Mouse (Mus musculus) MEL (cell line): ENCODE data around the gene Zfp819. TPM values are rescaled to one million over a fixed set of nuclear protein-coding genes. Genes with fewer than 3 reads are reported as not detected.

Source experiments
- DNase-seq: peaks from one replicate; pipeline ENCODE4 v3.0.0; 2011; ENCODE audit warnings: low read depth, low spot score
- H3K27ac ChIP-seq: 2 replicates; pipeline ENCODE4 v1.5.1; 2012; ENCODE audit warnings: low read depth, mild to moderate bottlenecking, control low read depth, low read length, moderate library complexity; ENCODE audit not compliant: control insufficient read depth
- H3K27me3 ChIP-seq, 2 experiments: fragments of 150-350 bp in 1 of 2; sonication (generic) in 1 of 2; 2 replicates each; pipeline ENCODE4 v1.6.1; 2012; ENCODE audit warnings: low read length in 2 of 2, mild to moderate bottlenecking in 2 of 2, improper control_type of control experiment in 1 of 2, moderate library complexity in 1 of 2; ENCODE audit not compliant: insufficient read depth in 2 of 2, control insufficient read depth in 1 of 2
- H3K36me3 ChIP-seq, 2 experiments: 2 replicates each; pipeline ENCODE4 v1.6.1; 2012 to 2014; ENCODE audit warnings: low read length in 2 of 2, improper control_type of control experiment in 1 of 2, inconsistent platforms in 1 of 2, mild to moderate bottlenecking in 1 of 2; ENCODE audit not compliant: insufficient read depth in 2 of 2, control insufficient read depth in 1 of 2
- H3K4me1 ChIP-seq, 2 experiments: fragments of 150-350 bp in 1 of 2; sonication (generic) in 1 of 2; 2 replicates each; pipeline ENCODE4 v1.6.1; 2012; ENCODE audit warnings: low read length in 2 of 2, improper control_type of control experiment in 1 of 2, mild to moderate bottlenecking in 1 of 2; ENCODE audit not compliant: insufficient read depth in 2 of 2, control insufficient read depth in 1 of 2
- H3K4me3 ChIP-seq, 2 experiments: fragments of 150-350 bp in 1 of 2; sonication (generic) in 1 of 2; 2 replicates each; pipeline ENCODE4 v1.5.1; 2012; ENCODE audit warnings: low read depth in 2 of 2, low read length in 2 of 2, mild to moderate bottlenecking in 2 of 2, moderate library complexity in 2 of 2, control low read depth in 1 of 2, improper control_type of control experiment in 1 of 2; ENCODE audit not compliant: control insufficient read depth in 1 of 2, insufficient read depth in 1 of 2
- H3K79me2 ChIP-seq: 2 replicates; pipeline ENCODE4 v1.6.1; 2012; ENCODE audit warnings: mild to moderate bottlenecking, low read length, moderate library complexity; ENCODE audit not compliant: control insufficient read depth, poor library complexity, insufficient read depth
- H3K9ac ChIP-seq: 2 replicates; pipeline ENCODE4 v1.6.1; 2012; ENCODE audit warnings: low read depth, mild to moderate bottlenecking, control low read depth, low read length, moderate library complexity; ENCODE audit not compliant: control insufficient read depth, poor library complexity, severe bottlenecking
- H3K9me3 ChIP-seq: fragments of 150-350 bp; sonication (generic); replicated peaks from 2 replicates; pipeline ENCODE4 v1.6.1; 2012; ENCODE audit warnings: mild to moderate bottlenecking, low read length, improper control_type of control experiment, moderate library complexity; ENCODE audit not compliant: insufficient read depth
- BHLHE40 ChIP-seq: IDR thresholded peaks from 2 replicates; pipeline ENCODE4 v1.6.1; 2012; ENCODE audit warnings: low read depth, mild to moderate bottlenecking, inconsistent platforms, low read length, improper control_type of control experiment, borderline replicate concordance
- CHD1 ChIP-seq: IDR thresholded peaks from 2 replicates; pipeline ENCODE4 v1.6.1; 2012; ENCODE audit warnings: low read depth, mild to moderate bottlenecking, inconsistent platforms, low read length, improper control_type of control experiment
- CTCF ChIP-seq, 3 experiments: IDR thresholded peaks in 2 of 3; conservative IDR thresholded peaks in 1 of 3; 2 replicates each; pipeline ENCODE4 v1.5.1; 2011 to 2012; ENCODE audit warnings: low read length in 3 of 3, low read depth in 2 of 3, mild to moderate bottlenecking in 2 of 3, improper control_type of control experiment in 1 of 3, inconsistent platforms in 1 of 3, mixed read lengths in 1 of 3, moderate library complexity in 1 of 3; ENCODE audit not compliant: control insufficient read depth in 1 of 3, insufficient read depth in 1 of 3, poor library complexity in 1 of 3, severe bottlenecking in 1 of 3
- E2F4 ChIP-seq: IDR thresholded peaks from 2 replicates; pipeline ENCODE4 v1.6.1; 2011; ENCODE audit warnings: low read depth, low read length, improper control_type of control experiment, borderline replicate concordance
- EP300 ChIP-seq, 2 experiments: IDR thresholded peaks; 2 replicates each; pipeline ENCODE4 v1.6.1; 2011; ENCODE audit warnings: improper control_type of control experiment in 2 of 2, low read length in 2 of 2, low read depth in 1 of 2, mild to moderate bottlenecking in 1 of 2
- GABPA ChIP-seq: IDR thresholded peaks from 2 replicates; pipeline ENCODE4 v1.6.1; 2012; ENCODE audit warnings: low read depth, mild to moderate bottlenecking, inconsistent platforms, low read length, improper control_type of control experiment, moderate library complexity
- JUND ChIP-seq: IDR thresholded peaks from 2 replicates; pipeline ENCODE4 v1.6.1; 2011; ENCODE audit warnings: low read depth, mild to moderate bottlenecking, improper control_type of control experiment, low read length
- KAT2A ChIP-seq: conservative IDR thresholded peaks from 2 replicates; pipeline ENCODE4 v1.6.1; 2012; ENCODE audit warnings: low read depth, low read length, improper control_type of control experiment, inconsistent platforms
- MAFK ChIP-seq: IDR thresholded peaks from 2 replicates; pipeline ENCODE4 v1.6.1; 2011; ENCODE audit warnings: low read depth, mild to moderate bottlenecking, low read length, improper control_type of control experiment, borderline replicate concordance
- MAX ChIP-seq: IDR thresholded peaks from 2 replicates; pipeline ENCODE4 v1.6.1; 2011; ENCODE audit warnings: low read length, improper control_type of control experiment
- MEF2A ChIP-seq: IDR thresholded peaks from 2 replicates; pipeline ENCODE4 v1.6.1; 2014; ENCODE audit warnings: low read depth, mild to moderate bottlenecking, inconsistent platforms, low read length, improper control_type of control experiment; ENCODE audit not compliant: poor library complexity, insufficient replicate concordance, severe bottlenecking; ENCODE audit errors: extremely low read depth
- MYB ChIP-seq: IDR thresholded peaks from 2 replicates; pipeline ENCODE4 v1.6.1; 2011; ENCODE audit warnings: mild to moderate bottlenecking, low read depth, low read length, improper control_type of control experiment
- MYC ChIP-seq: IDR thresholded peaks from 2 replicates; pipeline ENCODE4 v1.6.1; 2011; ENCODE audit warnings: low read depth, mild to moderate bottlenecking, low read length, improper control_type of control experiment, moderate library complexity
- NELFE ChIP-seq: IDR thresholded peaks from 2 replicates; pipeline ENCODE4 v1.6.1; 2011; ENCODE audit warnings: low read depth, low read length, improper control_type of control experiment
- NRF1 ChIP-seq: IDR thresholded peaks from 2 replicates; pipeline ENCODE4 v1.6.1; 2014; ENCODE audit warnings: low read depth, mild to moderate bottlenecking, inconsistent platforms, low read length, improper control_type of control experiment, moderate library complexity; ENCODE audit not compliant: poor library complexity, insufficient read depth, severe bottlenecking
- POLR2A ChIP-seq, 2 experiments: IDR thresholded peaks; 2 replicates each; pipeline ENCODE4 v1.6.1; 2011 to 2012; ENCODE audit warnings: low read length in 2 of 2, mild to moderate bottlenecking in 2 of 2, control low read depth in 1 of 2, improper control_type of control experiment in 1 of 2, low read depth in 1 of 2, moderate library complexity in 1 of 2; ENCODE audit not compliant: control insufficient read depth in 1 of 2, insufficient read depth in 1 of 2, poor library complexity in 1 of 2
- POLR2AphosphoS2 ChIP-seq: IDR thresholded peaks from 2 replicates; pipeline ENCODE4 v1.6.1; 2011; ENCODE audit warnings: low read length, improper control_type of control experiment
- RAD21 ChIP-seq: IDR thresholded peaks from 2 replicates; pipeline ENCODE4 v1.6.1; 2011; ENCODE audit warnings: mild to moderate bottlenecking, low read depth, low read length, improper control_type of control experiment
- RCOR1 ChIP-seq: IDR thresholded peaks from 2 replicates; pipeline ENCODE4 v1.6.1; 2012; ENCODE audit warnings: low read depth, mild to moderate bottlenecking, inconsistent platforms, low read length, improper control_type of control experiment
- SIN3A ChIP-seq: IDR thresholded peaks from 2 replicates; pipeline ENCODE4 v1.6.1; 2012; ENCODE audit warnings: low read length, improper control_type of control experiment, inconsistent platforms
- SMC3 ChIP-seq: IDR thresholded peaks from 2 replicates; pipeline ENCODE4 v1.6.1; 2011; ENCODE audit warnings: low read depth, low read length, improper control_type of control experiment
- TBP ChIP-seq: IDR thresholded peaks from 2 replicates; pipeline ENCODE4 v1.8.0; 2011; ENCODE audit warnings: low read depth, low read length, improper control_type of control experiment
- TCF12 ChIP-seq: IDR thresholded peaks from 2 replicates; pipeline ENCODE4 v1.6.1; 2014; ENCODE audit warnings: low read depth, mild to moderate bottlenecking, inconsistent platforms, low read length, improper control_type of control experiment, moderate library complexity
- USF1 ChIP-seq: IDR thresholded peaks from 2 replicates; pipeline ENCODE4 v1.6.1; 2014; ENCODE audit warnings: low read depth, mild to moderate bottlenecking, inconsistent platforms, low read length, improper control_type of control experiment, moderate library complexity
- USF2 ChIP-seq, 2 experiments: IDR thresholded peaks; 2 replicates each; pipeline ENCODE4 v1.6.1; 2011 to 2012; ENCODE audit warnings: improper control_type of control experiment in 2 of 2, low read length in 2 of 2, borderline replicate concordance in 1 of 2, inconsistent platforms in 1 of 2, low read depth in 1 of 2, mild to moderate bottlenecking in 1 of 2; ENCODE audit not compliant: insufficient read depth in 1 of 2
- ZKSCAN1 ChIP-seq: IDR thresholded peaks from 2 replicates; pipeline ENCODE4 v1.6.1; 2012; ENCODE audit warnings: low read depth, mild to moderate bottlenecking, inconsistent platforms, low read length, improper control_type of control experiment, moderate library complexity
- polyA plus RNA-seq, 2 experiments: library from polyadenylated mRNA; stranded (reverse) in 1 of 2; unstranded in 1 of 2; fragments of >175 nt in 1 of 2; fragments of >200 nt in 1 of 2; gene quantifications; 2 replicates each; pipeline versions ENCODE4 v1.2.1 to v1.2.4; 2012; ENCODE audit warnings: low replicate concordance in 2 of 2, low read depth in 1 of 2; ENCODE audit not compliant: insufficient read length in 2 of 2, insufficient read depth in 1 of 2, missing spikeins in 1 of 2
- total RNA-seq: library from RNA; depleted of rRNA; stranded (reverse); fragments of 300-350 nt; gene quantifications from 2 replicates; pipeline ENCODE4 v1.2.3, GENCODE M21; 2012

Gene Zfp819
- total and polyA plus RNA-seq, 3 experiments: 0.06 TPM; not detected in 2

DNA sequence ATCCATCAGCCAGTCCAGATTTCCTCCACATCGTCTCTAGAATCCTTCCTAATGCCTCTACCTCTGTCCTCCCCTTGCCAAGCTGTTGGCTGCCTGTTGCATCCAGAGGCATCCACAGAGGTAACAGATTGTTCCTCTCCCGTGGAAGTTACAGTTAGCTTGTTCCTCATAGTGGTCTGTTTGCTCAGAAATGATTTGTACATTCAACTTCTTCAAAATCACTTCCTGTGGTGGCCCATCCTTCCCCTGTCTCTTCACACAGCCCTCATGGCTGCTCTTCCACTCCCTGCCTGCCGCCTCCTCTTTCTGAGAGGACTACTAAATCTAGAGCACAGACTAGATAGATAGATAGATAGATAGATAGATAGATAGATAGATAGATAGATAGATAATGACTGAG, 47.5 kb downstream of the Zfp819 start:
- Histone ChIP-seq H3K36me3 (no peaks in the 10 kb centered on the region), H3K27me3 (no peaks in the 10 kb centered on the region), H3K79me2 (no peaks in the 10 kb centered on the region), H3K9ac (no peak overlapping the region), H3K27ac (no peak overlapping the region), H3K4me3 (no peak overlapping the region), H3K4me1 (no peaks in the 10 kb centered on the region), H3K9me3 (no peaks in the 10 kb centered on the region)
- DNase-seq: no peak
- TF ChIP-seq MYB (no peak), MAX (no peak), POLR2AphosphoS2 (no peak), TCF12 (no peak), MEF2A (no peak), TBP (no peak), EP300 (IDR thresholded peaks at IDR 0.05; ENCODE audit: low read depth in 1 of 2, low read length in 2 of 2) (no peak), E2F4 (no peak), BHLHE40 (no peak), RAD21 (no peak)

DNA sequence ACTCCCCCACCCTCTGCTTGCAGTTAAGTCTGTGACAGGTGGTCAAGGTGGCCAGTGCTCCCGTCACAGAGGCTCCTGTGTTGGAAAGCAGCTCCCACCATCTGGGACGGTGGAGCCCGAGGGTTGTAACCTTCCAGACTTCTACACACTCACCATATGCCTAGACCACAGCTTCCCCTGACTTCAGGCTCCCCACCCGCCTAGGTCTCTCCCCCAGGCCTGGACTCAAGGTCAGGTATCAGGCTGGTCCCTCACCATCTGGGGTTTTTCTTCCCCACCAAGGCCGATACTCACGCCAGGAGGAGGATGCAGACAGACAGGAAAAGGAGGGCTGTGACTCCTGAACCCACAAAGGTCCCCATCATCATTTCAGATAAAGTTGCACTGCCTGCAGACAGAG, 49.3 kb downstream of the Zfp819 start:
- TF ChIP-seq KAT2A: no peak
- no peak for TF ChIP-seq GABPA
- no peak for TF ChIP-seq MAFK
- TF ChIP-seq JUND: no peak
- no peak for TF ChIP-seq NRF1
- TF ChIP-seq RAD21: no peak
- TF ChIP-seq MYC: no peak
- no peak for TF ChIP-seq CHD1
- no peak for TF ChIP-seq POLR2A (IDR thresholded peaks at IDR 0.05; ENCODE audit: control insufficient read depth in 1 of 2, insufficient read depth in 1 of 2, low read depth in 1 of 2, low read length in 2 of 2, poor library complexity in 1 of 2)
- TF ChIP-seq E2F4: no peak
- no peak for TF ChIP-seq CTCF (IDR thresholded peaks at IDR 0.05 in 2 of 3, conservative IDR thresholded peaks at IDR 0.05 in 1 of 3; ENCODE audit: control insufficient read depth in 1 of 3, insufficient read depth in 1 of 3, low read depth in 2 of 3, low read length in 3 of 3, poor library complexity in 1 of 3, severe bottlenecking in 1 of 3)
- TF ChIP-seq USF1: no peak
- no peak for TF ChIP-seq SMC3
- TF ChIP-seq USF2 (IDR thresholded peaks at IDR 0.05; ENCODE audit: borderline replicate concordance in 1 of 2, insufficient read depth in 1 of 2, low read depth in 1 of 2, low read length in 2 of 2): no peak
- TF ChIP-seq SIN3A: no peak
- no peak for TF ChIP-seq NELFE
- TF ChIP-seq ZKSCAN1: no peak
- no peak for TF ChIP-seq RCOR1
- H3K4me1 ChIP-seq: no peaks in the 10 kb centered on the region
- no peak overlapping the region for H3K27ac ChIP-seq
- H3K9me3 ChIP-seq: no peaks in the 10 kb centered on the region
- no peak overlapping the region for H3K4me3 ChIP-seq
- no peaks in the 10 kb centered on the region for H3K27me3 ChIP-seq
- DNase-seq: no peak
- no peaks in the 10 kb centered on the region for H3K79me2 ChIP-seq
- H3K9ac ChIP-seq: no peak overlapping the region
- no peaks in the 10 kb centered on the region for H3K36me3 ChIP-seq
